Mouse (Mus musculus): ENCODE measurements around the gene Tcf7l1.

GRCm38 (mm10) chr6:72730560-72730849 is 58.5 kb downstream of the Tcf7l1 start:
- TF ChIP-seq GATA1 (IDR thresholded peaks at IDR 0.05; ENCODE audit: borderline replicate concordance, low read length) = no peak
- TF ChIP-seq FLI1 (IDR thresholded peaks at IDR 0.05; ENCODE audit: low read length) = no peak
